Mouse (Mus musculus) CH12.LX (cell line): ENCODE measurements at regions not wholly inside any gene's neighbourhood (a gene's known extent, or its start where the extent isn't known, plus 50 kb on each side); places are given as distances from the start of the nearest gene placed in this dataset.

Source experiments
- DNase-seq: peaks from one replicate; pipeline ENCODE4 v3.0.0-alpha.2; 2013; ENCODE audit errors: extremely low read depth
- H3K27ac ChIP-seq: 2 replicates; pipeline ENCODE4 v1.5.1; 2012; ENCODE audit warnings: low read depth, mild to moderate bottlenecking, control low read depth, moderate library complexity; ENCODE audit not compliant: insufficient read depth
- H3K27me3 ChIP-seq: replicated peaks from 2 replicates; pipeline ENCODE3; 2012; ENCODE audit warnings: inconsistent platforms
- H3K36me3 ChIP-seq, 2 experiments: replicated peaks in 1 of 2; 2 replicates each; pipeline versions ENCODE3 to v1.6.1; 2012; ENCODE audit warnings: inconsistent platforms in 1 of 2, low read length in 1 of 2, mild to moderate bottlenecking in 1 of 2, mixed read lengths in 1 of 2, moderate library complexity in 1 of 2; ENCODE audit not compliant: control insufficient read depth in 1 of 2, insufficient read depth in 1 of 2
- H3K4me1 ChIP-seq, 2 experiments: 2 replicates each; pipeline ENCODE4 v1.6.1; 2012; ENCODE audit warnings: inconsistent platforms in 1 of 2, moderate library complexity in 1 of 2; ENCODE audit not compliant: insufficient read depth in 2 of 2, control insufficient read depth in 1 of 2
- H3K4me2 ChIP-seq: 2 replicates; pipeline ENCODE4 v1.6.1; 2012; ENCODE audit warnings: low read depth, mild to moderate bottlenecking, control low read depth; ENCODE audit not compliant: poor library complexity, insufficient read depth, severe bottlenecking
- H3K4me3 ChIP-seq, 3 experiments: fragments of 150-350 bp in 1 of 3; sonication (generic) in 1 of 3; replicated peaks in 1 of 3; 2 replicates each; pipeline versions ENCODE3 to v1.5.1; 2011 to 2012; ENCODE audit warnings: low read depth in 2 of 3, low read length in 2 of 3, mild to moderate bottlenecking in 2 of 3, moderate library complexity in 2 of 3, control low read depth in 1 of 3, improper control_type of control experiment in 1 of 3, inconsistent platforms in 1 of 3, mixed read lengths in 1 of 3; ENCODE audit not compliant: poor library complexity in 1 of 3
- H3K79me2 ChIP-seq: replicated peaks from 2 replicates; pipeline ENCODE4 v1.6.1; 2012; ENCODE audit warnings: mild to moderate bottlenecking, moderate library complexity; ENCODE audit not compliant: control insufficient read depth, poor library complexity, insufficient read depth, severe bottlenecking; ENCODE audit errors: extremely low read depth
- H3K9ac ChIP-seq: 2 replicates; pipeline ENCODE4 v1.6.1; 2012; ENCODE audit warnings: low read depth, mild to moderate bottlenecking, control low read depth, moderate library complexity; ENCODE audit not compliant: insufficient read depth
- H3K9me3 ChIP-seq: replicated peaks from 2 replicates; pipeline ENCODE3; 2012; ENCODE audit warnings: low read length, inconsistent platforms, mixed read lengths
- CHD1 ChIP-seq: IDR thresholded peaks from 2 replicates; pipeline ENCODE4 v1.6.1; 2012; ENCODE audit warnings: low read depth, low read length, improper control_type of control experiment, inconsistent platforms
- E2F4 ChIP-seq: IDR thresholded peaks from 2 replicates; pipeline ENCODE4 v1.6.1; 2011; ENCODE audit warnings: low read depth, low read length, improper control_type of control experiment; ENCODE audit not compliant: insufficient replicate concordance
- ELF1 ChIP-seq: IDR thresholded peaks from 2 replicates; pipeline ENCODE4 v1.6.1; 2014; ENCODE audit warnings: low read depth, mild to moderate bottlenecking, inconsistent platforms, low read length, improper control_type of control experiment
- EP300 ChIP-seq: IDR thresholded peaks from 2 replicates; pipeline ENCODE4 v1.6.1; 2011; ENCODE audit warnings: low read length, improper control_type of control experiment
- ETS1 ChIP-seq: conservative IDR thresholded peaks from 2 replicates; pipeline ENCODE4 v1.6.1; 2012; ENCODE audit warnings: low read depth, mild to moderate bottlenecking, inconsistent platforms, low read length, improper control_type of control experiment, moderate library complexity
- HCFC1 ChIP-seq: IDR thresholded peaks from 2 replicates; pipeline ENCODE4 v1.6.1; 2012; ENCODE audit warnings: low read depth, mild to moderate bottlenecking, inconsistent platforms, low read length, improper control_type of control experiment
- JUN ChIP-seq: IDR thresholded peaks from 2 replicates; pipeline ENCODE4 v1.6.1; 2011; ENCODE audit warnings: low read depth, mild to moderate bottlenecking, low read length, improper control_type of control experiment, moderate library complexity; ENCODE audit not compliant: insufficient read depth
- KAT2A ChIP-seq: IDR thresholded peaks from 2 replicates; pipeline ENCODE4 v1.6.1; 2012; ENCODE audit warnings: low read length, improper control_type of control experiment, inconsistent platforms; ENCODE audit not compliant: insufficient replicate concordance
- MAFK ChIP-seq: IDR thresholded peaks from 2 replicates; pipeline ENCODE4 v1.6.1; 2011; ENCODE audit warnings: low read length, improper control_type of control experiment; ENCODE audit not compliant: insufficient replicate concordance
- MEF2A ChIP-seq: IDR thresholded peaks from 2 replicates; pipeline ENCODE4 v1.6.1; 2014; ENCODE audit warnings: low read depth, mild to moderate bottlenecking, inconsistent platforms, low read length, improper control_type of control experiment, borderline replicate concordance
- MXI1 ChIP-seq: IDR thresholded peaks from 2 replicates; pipeline ENCODE4 v1.6.1; 2011; ENCODE audit warnings: mild to moderate bottlenecking, low read depth, low read length, improper control_type of control experiment
- MYC ChIP-seq: IDR thresholded peaks from 2 replicates; pipeline ENCODE4 v1.6.1; 2011; ENCODE audit warnings: low read depth, mild to moderate bottlenecking, improper control_type of control experiment, low read length
- NELFE ChIP-seq: IDR thresholded peaks from 2 replicates; pipeline ENCODE4 v1.6.1; 2011; ENCODE audit warnings: low read depth, low read length, improper control_type of control experiment
- PAX5 ChIP-seq: IDR thresholded peaks from 2 replicates; pipeline ENCODE4 v1.6.1; 2012; ENCODE audit warnings: low read length, inconsistent platforms, mixed read lengths
- POLR2A ChIP-seq: IDR thresholded peaks from 2 replicates; pipeline ENCODE4 v1.6.1; 2011; ENCODE audit warnings: low read depth, mild to moderate bottlenecking, improper control_type of control experiment, low read length
- RAD21 ChIP-seq: IDR thresholded peaks from 2 replicates; pipeline ENCODE4 v1.6.1; 2011; ENCODE audit warnings: low read depth, mild to moderate bottlenecking, low read length, improper control_type of control experiment, moderate library complexity
- RCOR1 ChIP-seq: conservative IDR thresholded peaks from 2 replicates; pipeline ENCODE4 v1.6.1; 2012; ENCODE audit warnings: low read depth, mild to moderate bottlenecking, inconsistent platforms, low read length, improper control_type of control experiment
- TBP ChIP-seq: conservative IDR thresholded peaks from 2 replicates; pipeline ENCODE4 v1.6.1; 2011; ENCODE audit warnings: low read depth, low read length, improper control_type of control experiment
- TCF12 ChIP-seq: IDR thresholded peaks from 2 replicates; pipeline ENCODE4 v1.6.1; 2014; ENCODE audit warnings: low read depth, mild to moderate bottlenecking, inconsistent platforms, low read length, improper control_type of control experiment
- ZC3H11A ChIP-seq: IDR thresholded peaks from 2 replicates; pipeline ENCODE4 v1.6.1; 2012; ENCODE audit warnings: low read depth, mild to moderate bottlenecking, inconsistent platforms, low read length, improper control_type of control experiment
- ZMIZ1 ChIP-seq: IDR thresholded peaks from 2 replicates; pipeline ENCODE4 v1.6.1; 2012; ENCODE audit warnings: low read depth, mild to moderate bottlenecking, inconsistent platforms, low read length, improper control_type of control experiment
- ZNF384 ChIP-seq: IDR thresholded peaks from 2 replicates; pipeline ENCODE4 v1.6.1; 2012; ENCODE audit warnings: low read depth, low read length, improper control_type of control experiment, inconsistent platforms
- dilution Hi-C: fragments of 300-500 bp; cut with MboI; formaldehyde crosslinking; loops from 2 replicates; pipeline ENCODE4 v1.14.3; 2020; ENCODE audit warnings: low sequenced_read_pairs; ENCODE audit not compliant: extremely low pct_unique_long_range_greater_than_20kb, extremely low pct_ligation_motif_present
- in situ Hi-C: fragments of 300-500 bp; cut with MboI; formaldehyde crosslinking; loops from 3 replicates; pipeline ENCODE4 v1.14.3; 2019; ENCODE audit warnings: low sequenced_read_pairs, low pct_ligation_motif_present, low pct_unique_long_range_greater_than_20kb, mixed read lengths

- DNase-seq = no peak
- Histone ChIP-seq H3K4me2 (no peak overlapping the region), H3K27ac (no peak overlapping the region)
- in situ Hi-C loops = no loop called here
- no peak for TF ChIP-seq MEF2A
- no peak for TF ChIP-seq E2F4
- no peak for TF ChIP-seq HCFC1
- TF ChIP-seq POLR2A = no peak
- no peak for TF ChIP-seq KAT2A
- no peak for TF ChIP-seq NELFE
- no peak for TF ChIP-seq TBP
- TF ChIP-seq RAD21 = no peak
- no peak for TF ChIP-seq ZNF384
- TF ChIP-seq, all 38 proteins: peak for 0
- H3K27me3 ChIP-seq = no peaks in the 10 kb centered on the region
- no peak overlapping the region for H3K9ac ChIP-seq
- no peaks in the 10 kb centered on the region for H3K9me3 ChIP-seq
- H3K36me3 ChIP-seq = no peaks in the 10 kb centered on the region
- H3K79me2 ChIP-seq = no peaks in the 10 kb centered on the region
- dilution Hi-C loops = no loop called here
- H3K4me1 ChIP-seq = peaks cover 0 to 6% of the 10 kb centered on the region in 2 experiments; a peak in 2 of 4 replicates
- no peak overlapping the region for H3K4me3 ChIP-seq
Measured at GRCm38 (mm10) chr11:24983060-24983629, 905.3 kb downstream of the Bcl11a start.

DNA sequence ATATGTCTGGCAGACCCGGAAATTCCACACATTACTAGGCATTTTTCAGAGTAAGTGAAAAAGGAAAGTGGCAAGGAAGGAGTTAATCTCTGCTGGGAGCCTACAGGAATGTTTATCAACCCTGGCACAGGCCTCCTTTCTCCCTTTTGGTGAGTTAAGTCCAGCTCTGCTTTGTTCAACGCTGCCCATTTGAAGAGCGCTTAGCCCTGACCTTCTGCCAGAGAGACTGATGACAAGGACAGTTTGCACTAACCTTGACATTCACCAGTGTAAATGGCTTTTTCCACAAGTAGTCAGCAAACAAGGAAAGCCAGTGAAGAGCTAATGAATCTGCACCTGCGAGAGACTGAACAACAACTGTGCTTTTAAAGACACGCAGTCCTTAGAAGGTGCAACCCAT, 927.6 kb downstream of the Bcl11a start:
- Histone ChIP-seq H3K27me3 (no peaks in the 10 kb centered on the region), H3K36me3 (no peaks in the 10 kb centered on the region), H3K4me1 (no peaks in the 10 kb centered on the region), H3K79me2 (no peaks in the 10 kb centered on the region), H3K27ac (no peak overlapping the region), H3K9me3 (no peaks in the 10 kb centered on the region), H3K9ac (no peak overlapping the region), H3K4me3 (no peak overlapping the region), H3K4me2 (no peak overlapping the region)
- dilution Hi-C loops (no loop called here), in situ Hi-C loops (no loop called here)
- TF ChIP-seq JUN (no peak), ZMIZ1 (no peak), RCOR1 (no peak), TCF12 (no peak), CHD1 (no peak), EP300 (no peak), RAD21 (no peak), HCFC1 (no peak), PAX5 (no peak)
- no peak for DNase-seq

DNA sequence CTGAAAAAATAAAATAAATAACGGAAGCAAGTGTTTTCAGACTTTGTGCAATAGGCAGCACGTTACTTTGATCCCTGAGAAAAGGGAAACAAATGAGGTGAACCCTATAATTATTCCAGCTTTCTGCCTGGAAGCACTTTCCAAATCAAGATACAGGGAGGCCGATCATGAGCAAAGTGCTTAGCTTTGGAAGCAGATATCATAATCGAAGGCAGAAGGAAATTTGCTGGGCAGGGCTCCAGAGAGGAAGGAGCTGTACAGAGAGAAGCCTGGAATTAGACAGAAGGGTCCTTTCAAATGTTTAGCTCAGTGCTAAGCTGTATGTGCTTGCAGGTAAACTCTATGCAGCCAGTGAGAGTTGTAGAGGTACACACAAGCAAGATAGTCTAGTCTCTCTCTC, 948.9 kb downstream of the Bcl11a start:
- in situ Hi-C loops = no loop called here
- DNase-seq = no peak
- H3K27me3 ChIP-seq = no peaks in the 10 kb centered on the region
- no peak overlapping the region for H3K9ac ChIP-seq
- H3K4me2 ChIP-seq = no peak overlapping the region
- no peak overlapping the region for H3K27ac ChIP-seq
- no peaks in the 10 kb centered on the region for H3K9me3 ChIP-seq
- no peak for TF ChIP-seq TBP
- no peak for TF ChIP-seq MAFK
- no peak for TF ChIP-seq ZMIZ1
- TF ChIP-seq ETS1 = no peak
- no peak for TF ChIP-seq MYC
- no peak for TF ChIP-seq HCFC1
- TF ChIP-seq ZC3H11A = no peak
- TF ChIP-seq E2F4 = no peak
- no peak for TF ChIP-seq ELF1
- TF ChIP-seq MXI1 = no peak
- H3K79me2 ChIP-seq = no peaks in the 10 kb centered on the region
- H3K4me3 ChIP-seq = no peak overlapping the region
- dilution Hi-C loops = no loop called here
- no peaks in the 10 kb centered on the region for H3K36me3 ChIP-seq
- H3K4me1 ChIP-seq = no peaks in the 10 kb centered on the region
